Mouse (Mus musculus) lung, adult 2 months (tissue): Measurements from ENCODE around the gene 6430628N08Rik.

Experiments
- CTCF ChIP-seq: fragments of 200-500 bp; IDR thresholded peaks from 2 replicates; pipeline ENCODE4 v1.5.1; 2011; ENCODE audit warnings: mild to moderate bottlenecking, low read length, control low read depth; ENCODE audit not compliant: insufficient read depth
- POLR2A ChIP-seq: fragments of 200-500 bp; IDR thresholded peaks from 2 replicates; pipeline ENCODE4 v1.6.1; 2011; ENCODE audit warnings: low read depth, mild to moderate bottlenecking, control low read depth, low read length, borderline replicate concordance; ENCODE audit errors: extremely low read depth

- TF ChIP-seq CTCF (no peak), POLR2A (no peak)
These were observed 4.6 kb upstream of the 6430628N08Rik start for GRCm38 (mm10) chr4:115885846-115886245.
